Mouse (Mus musculus) heart, postnatal 0 days (tissue): Measurements from ENCODE around the gene Hpd.

Source experiments
- CTCF ChIP-seq: IDR thresholded peaks from 2 replicates; pipeline ENCODE4 v1.5.1; 2016; ENCODE audit warnings: antibody characterized with exemption, control low read depth, low read depth
- EP300 ChIP-seq: IDR thresholded peaks from 2 replicates; pipeline ENCODE4 v1.6.1; 2016; ENCODE audit warnings: antibody characterized with exemption, low read depth

DNA sequence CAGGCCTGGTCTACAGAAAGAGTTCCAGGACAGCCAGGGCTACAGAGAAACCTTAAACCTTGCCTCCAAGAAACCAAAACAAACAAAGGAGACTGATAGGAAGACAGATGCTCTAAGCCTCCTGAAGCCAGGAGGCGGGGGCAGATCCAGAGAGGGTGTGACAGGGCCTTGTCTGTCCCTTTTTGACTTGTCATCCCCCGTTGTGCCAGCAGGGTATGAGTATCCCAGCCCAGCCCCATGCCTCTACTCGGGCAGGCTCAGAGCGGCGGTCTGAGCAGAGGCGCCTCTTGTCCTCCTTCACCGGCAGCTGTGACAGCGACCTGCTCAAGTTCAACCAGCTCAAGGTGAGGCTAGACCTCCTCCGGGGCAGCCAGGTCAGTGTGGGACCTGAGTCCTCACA lies 19.6 kb downstream of the Hpd start:
- no peak for TF ChIP-seq CTCF
- no peak for TF ChIP-seq EP300
